Mouse (Mus musculus): ENCODE results near the gene Parp11. TPM values are rescaled to one million over a fixed set of nuclear protein-coding genes. Genes with fewer than 3 reads are reported as not detected.

Gene Parp11
- polyA plus RNA-seq, 1 experiment from 2014 or later, result 19.1 TPM

DNA sequence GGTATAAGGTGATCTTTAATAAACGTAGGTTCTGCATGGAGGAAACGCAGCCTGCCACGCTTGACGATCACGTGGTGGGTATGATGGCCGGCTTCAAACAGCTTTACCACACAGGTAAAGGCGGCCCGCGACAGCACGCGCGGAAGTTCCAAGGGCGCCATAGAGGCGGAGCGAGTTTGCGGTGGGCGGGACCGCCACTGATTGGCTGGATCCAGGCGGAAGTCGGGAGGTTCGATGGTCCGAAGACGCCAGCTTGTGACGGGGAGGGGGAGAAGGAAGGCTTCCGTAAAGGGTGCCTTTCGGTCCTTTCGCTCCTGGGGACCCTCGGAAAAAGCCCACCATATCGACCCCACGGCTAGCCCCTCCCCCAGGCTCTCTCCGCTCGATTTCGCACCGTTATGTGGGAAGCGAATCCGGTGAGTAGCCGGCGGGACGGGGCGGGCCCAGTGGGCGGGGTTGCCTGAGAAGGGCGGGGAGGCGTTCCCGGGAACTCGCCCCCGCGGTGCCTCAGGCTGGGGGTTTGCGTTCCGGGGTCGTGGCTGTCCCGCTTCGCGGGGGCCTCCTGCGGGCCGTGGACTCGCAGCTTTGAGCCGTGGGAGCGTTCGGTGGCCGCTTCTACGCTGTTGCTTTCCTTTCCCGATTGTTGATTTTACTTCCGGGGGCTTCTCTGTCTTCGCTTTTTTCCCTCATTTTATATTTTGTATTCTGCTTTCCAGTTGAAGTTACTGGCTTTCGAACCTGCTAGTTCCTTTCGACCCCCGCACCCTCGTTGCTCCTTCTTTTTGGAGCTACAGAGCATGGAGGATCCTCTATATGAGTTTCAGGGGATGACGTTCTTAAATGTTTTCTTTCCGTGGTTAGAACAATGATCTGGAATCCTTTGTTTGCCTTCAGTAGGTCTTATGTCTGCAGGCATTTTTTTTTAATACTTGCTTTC, 7.0 kb downstream of the Parp11 start:
- under 1% methylated on average over 70 of the region's 70 CpGs for WGBS
- peak; percentile 97 for DNase-seq (ENCODE audit: low spot score)
- peak overlapping the region; percentile 96 for H3K27ac ChIP-seq
- no peaks in the 10 kb centered on the region for H3K9me3 ChIP-seq
- H3K27me3 ChIP-seq (ENCODE audit: insufficient read depth, poor library complexity, severe bottlenecking), result peaks cover 6% of the 10 kb centered on the region
- peak overlapping the region; percentile 73 for H3K4me3 ChIP-seq
- H3K36me3 ChIP-seq, result no peaks in the 10 kb centered on the region
- H3K4me1 ChIP-seq, result 0 out of 2 replicates have a peak, but pooled peaks cover 10% of the 10 kb centered on the region

DNA sequence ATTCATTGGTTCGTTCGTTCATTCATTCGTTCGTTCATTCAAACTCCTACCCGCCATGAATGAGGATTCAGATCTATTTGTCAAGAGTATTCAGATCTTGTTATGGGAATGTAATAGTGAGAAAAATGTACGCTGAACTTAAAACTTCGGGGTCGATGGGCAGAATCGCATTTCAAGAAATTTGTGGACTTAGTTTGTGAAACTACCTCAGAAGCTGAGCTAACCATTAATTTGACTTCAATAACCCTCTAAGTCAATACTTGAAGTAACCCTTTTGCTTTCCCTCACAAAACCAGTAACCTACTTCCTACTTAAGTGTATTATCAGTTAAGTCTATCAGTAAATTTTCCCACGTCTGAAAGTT, 7.7 kb downstream of the Parp11 start:
- H3K27me3 ChIP-seq (ENCODE audit: insufficient read depth, poor library complexity, severe bottlenecking), result peaks cover 4% of the 10 kb centered on the region; the same call in 1 of the 2 replicates
- no peak for DNase-seq (ENCODE audit: low spot score)
- 0 out of 2 replicates have a peak, but pooled peaks cover 10% of the 10 kb centered on the region for H3K4me1 ChIP-seq
- no peaks in the 10 kb centered on the region for H3K9me3 ChIP-seq
- peak overlapping the region; percentile 73 for H3K4me3 ChIP-seq
- 46% methylated on average over 10 of the region's 10 CpGs for WGBS
- peak overlapping the region; percentile 96; the same call in 1 of the 2 replicates for H3K27ac ChIP-seq
- H3K36me3 ChIP-seq, result no peaks in the 10 kb centered on the region

DNA sequence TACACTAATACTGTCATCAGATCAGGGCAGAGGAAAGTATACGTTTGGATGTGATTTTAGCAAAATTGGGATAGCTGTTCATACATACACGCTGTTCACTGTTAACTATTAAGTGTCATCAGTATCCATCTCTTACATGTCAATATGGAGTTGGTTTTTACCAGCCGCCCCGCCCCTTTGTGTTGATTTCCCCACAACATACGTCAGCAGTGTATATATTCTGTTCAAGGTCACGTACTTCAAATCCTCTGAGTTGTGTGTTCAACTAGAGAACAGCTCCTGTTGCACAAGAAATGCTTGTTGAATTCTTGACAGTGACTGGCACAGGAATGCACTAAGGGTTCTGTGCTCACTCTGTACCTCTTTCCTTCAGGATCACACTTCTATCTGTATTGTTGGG, 8.2 kb downstream of the Parp11 start:
- H3K4me3 ChIP-seq, result peak overlapping the region; percentile 73; the same call in 1 of the 2 replicates
- 88% methylated on average over 6 of the region's 6 CpGs for WGBS

DNA sequence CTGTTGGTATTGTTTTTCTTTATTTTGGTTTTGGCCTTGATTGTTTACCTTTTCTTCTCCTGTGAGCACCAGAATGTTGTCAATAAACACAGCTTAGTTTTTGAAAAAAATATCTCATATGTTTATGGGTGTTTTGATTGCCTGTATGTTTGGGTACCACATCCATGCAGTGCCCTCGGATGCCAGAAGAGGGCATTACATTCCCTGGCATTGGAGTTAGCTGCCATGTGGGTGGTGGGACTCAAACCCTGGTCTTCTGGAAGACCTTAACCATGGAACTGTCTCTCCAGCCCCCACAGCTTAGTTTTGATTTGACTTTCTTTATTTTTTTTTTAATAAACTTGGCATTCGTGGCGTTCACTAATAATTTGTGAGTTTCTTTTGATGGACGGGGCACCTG, 8.8 kb downstream of the Parp11 start:
- H3K4me1 ChIP-seq, result 0 out of 2 replicates have a peak, but pooled peaks cover 4% of the 10 kb centered on the region
- WGBS, result 96% methylated on average over 4 of the region's 4 CpGs
- H3K9me3 ChIP-seq, result no peaks in the 10 kb centered on the region
- no peaks in the 10 kb centered on the region for H3K36me3 ChIP-seq
- H3K27me3 ChIP-seq (ENCODE audit: insufficient read depth, poor library complexity, severe bottlenecking), result 0 out of 2 replicates have a peak, but pooled peaks cover 4% of the 10 kb centered on the region
- no peak for DNase-seq (ENCODE audit: low spot score)
- no peak overlapping the region for H3K4me3 ChIP-seq
- H3K27ac ChIP-seq, result no peak overlapping the region

More for the DNA sequence above, 8.2 kb downstream of the Parp11 start:
- no peak for DNase-seq (ENCODE audit: low spot score)
- H3K9me3 ChIP-seq, result no peaks in the 10 kb centered on the region
- 0 out of 2 replicates have a peak, but pooled peaks cover 7% of the 10 kb centered on the region for H3K4me1 ChIP-seq
- H3K27me3 ChIP-seq (ENCODE audit: insufficient read depth, poor library complexity, severe bottlenecking), result peaks cover 4% of the 10 kb centered on the region; the same call in 1 of the 2 replicates
- H3K36me3 ChIP-seq, result no peaks in the 10 kb centered on the region
- no peak overlapping the region for H3K27ac ChIP-seq

DNA sequence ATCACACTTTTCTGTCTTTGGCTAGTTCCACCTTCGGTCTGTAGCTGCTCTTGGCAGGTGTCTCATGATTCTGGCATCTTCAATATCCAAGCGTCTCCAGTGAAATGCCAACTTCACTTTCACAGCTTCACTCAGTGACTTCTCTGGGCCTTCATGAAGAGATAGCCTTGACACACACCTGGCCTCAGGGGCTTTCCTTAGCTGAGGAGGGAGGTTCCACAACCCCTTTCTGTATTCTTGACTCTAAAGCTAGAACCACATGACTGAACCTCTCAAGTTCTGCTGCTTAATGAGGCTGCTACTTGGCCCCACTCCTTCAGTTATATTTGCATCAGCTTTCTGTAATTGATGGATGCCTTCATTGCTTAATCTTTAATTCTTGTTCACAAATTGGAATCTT, 10.1 kb downstream of the Parp11 start:
- DNase-seq (ENCODE audit: low spot score), result no peak
- WGBS, result 90% methylated on average over 2 of the region's 2 CpGs
- 0 out of 2 replicates have a peak, but pooled peaks cover 4% of the 10 kb centered on the region for H3K4me1 ChIP-seq
- H3K36me3 ChIP-seq, result no peaks in the 10 kb centered on the region
- H3K27ac ChIP-seq, result no peak overlapping the region
- no peaks in the 10 kb centered on the region for H3K27me3 ChIP-seq (ENCODE audit: insufficient read depth, poor library complexity, severe bottlenecking)
- no peaks in the 10 kb centered on the region for H3K9me3 ChIP-seq
- no peak overlapping the region for H3K4me3 ChIP-seq

DNA sequence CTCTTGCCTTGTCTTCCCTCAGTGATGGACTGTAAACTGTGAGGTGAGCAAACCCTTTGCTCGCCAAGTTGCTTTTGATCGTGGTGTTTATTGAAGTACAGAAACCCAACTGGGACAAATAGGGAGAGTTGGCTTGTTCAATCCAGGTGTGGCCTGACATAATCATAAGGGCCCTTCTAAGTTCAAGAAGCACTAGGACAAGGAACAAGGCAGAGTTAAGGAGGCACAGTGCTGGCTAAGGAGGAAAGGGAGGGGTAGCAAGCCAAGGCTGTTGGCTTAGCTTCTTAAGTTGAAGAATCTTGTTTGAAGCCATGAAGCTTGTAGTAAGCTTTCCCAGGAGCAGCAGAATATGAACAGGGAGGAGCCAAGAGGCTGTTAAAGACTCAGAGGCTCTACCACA, 13.1 kb downstream of the Parp11 start:
- H3K4me1 ChIP-seq, result no peaks in the 10 kb centered on the region
- no peak for DNase-seq (ENCODE audit: low spot score)
- no peaks in the 10 kb centered on the region for H3K9me3 ChIP-seq
- H3K27me3 ChIP-seq (ENCODE audit: insufficient read depth, poor library complexity, severe bottlenecking), result no peaks in the 10 kb centered on the region
- no peaks in the 10 kb centered on the region for H3K36me3 ChIP-seq
- WGBS, result 91% methylated on average over 2 of the region's 2 CpGs
- no peak overlapping the region for H3K4me3 ChIP-seq
- no peak overlapping the region for H3K27ac ChIP-seq

DNA sequence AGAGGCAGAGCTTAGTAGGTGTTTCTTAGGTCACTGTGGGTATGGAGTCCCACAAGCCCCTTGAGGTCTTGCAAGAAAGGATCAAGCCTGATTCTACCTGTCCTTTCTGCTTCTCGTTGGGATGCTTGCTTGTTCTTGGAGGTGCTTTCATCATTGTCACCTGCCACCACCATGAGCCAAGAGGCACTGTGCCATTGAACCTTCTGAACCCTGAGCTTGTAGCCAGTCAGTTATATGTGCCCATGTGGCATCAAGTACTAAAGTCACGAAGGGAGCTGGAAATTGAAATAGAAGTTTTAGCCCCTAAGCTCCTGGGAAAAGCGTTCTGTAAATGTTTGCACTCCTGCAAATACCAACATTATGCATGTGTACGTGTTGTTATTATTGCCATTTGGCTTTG, 14.9 kb downstream of the Parp11 start:
- Histone ChIP-seq H3K4me1 (no peaks in the 10 kb centered on the region), H3K27me3 (ENCODE audit: insufficient read depth, poor library complexity, severe bottlenecking) (no peaks in the 10 kb centered on the region), H3K36me3 (no peaks in the 10 kb centered on the region), H3K27ac (no peak overlapping the region), H3K4me3 (no peak overlapping the region), H3K9me3 (no peaks in the 10 kb centered on the region)
- no peak for DNase-seq (ENCODE audit: low spot score)
- 84% methylated on average over 4 of the region's 4 CpGs for WGBS

DNA sequence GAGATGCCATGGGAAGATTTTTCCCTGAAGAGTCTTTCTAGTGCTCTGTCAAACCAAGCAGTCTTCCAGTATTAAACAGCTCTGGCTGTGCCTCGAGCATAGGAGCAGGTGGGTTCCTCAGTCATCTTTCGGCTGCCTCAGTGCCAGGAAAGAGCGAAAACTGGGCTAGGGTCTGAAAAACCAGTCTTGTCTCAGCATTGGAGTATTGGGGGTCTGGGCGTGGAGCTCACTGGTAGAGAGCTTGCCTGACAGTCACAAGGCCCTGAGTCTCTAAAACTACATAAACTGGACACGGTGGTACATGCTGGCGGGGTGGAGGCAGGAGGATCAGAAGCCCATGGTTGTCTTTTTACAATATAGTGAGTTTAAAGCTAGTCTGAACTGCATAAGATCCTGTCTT, 15.6 kb downstream of the Parp11 start:
- no peaks in the 10 kb centered on the region for H3K4me1 ChIP-seq
- WGBS, result 90% methylated on average over 6 of the region's 6 CpGs
- no peaks in the 10 kb centered on the region for H3K27me3 ChIP-seq (ENCODE audit: insufficient read depth, poor library complexity, severe bottlenecking)
- no peaks in the 10 kb centered on the region for H3K36me3 ChIP-seq
- no peak overlapping the region for H3K4me3 ChIP-seq
- no peak for DNase-seq (ENCODE audit: low spot score)
- H3K27ac ChIP-seq, result no peak overlapping the region
- H3K9me3 ChIP-seq, result no peaks in the 10 kb centered on the region

DNA sequence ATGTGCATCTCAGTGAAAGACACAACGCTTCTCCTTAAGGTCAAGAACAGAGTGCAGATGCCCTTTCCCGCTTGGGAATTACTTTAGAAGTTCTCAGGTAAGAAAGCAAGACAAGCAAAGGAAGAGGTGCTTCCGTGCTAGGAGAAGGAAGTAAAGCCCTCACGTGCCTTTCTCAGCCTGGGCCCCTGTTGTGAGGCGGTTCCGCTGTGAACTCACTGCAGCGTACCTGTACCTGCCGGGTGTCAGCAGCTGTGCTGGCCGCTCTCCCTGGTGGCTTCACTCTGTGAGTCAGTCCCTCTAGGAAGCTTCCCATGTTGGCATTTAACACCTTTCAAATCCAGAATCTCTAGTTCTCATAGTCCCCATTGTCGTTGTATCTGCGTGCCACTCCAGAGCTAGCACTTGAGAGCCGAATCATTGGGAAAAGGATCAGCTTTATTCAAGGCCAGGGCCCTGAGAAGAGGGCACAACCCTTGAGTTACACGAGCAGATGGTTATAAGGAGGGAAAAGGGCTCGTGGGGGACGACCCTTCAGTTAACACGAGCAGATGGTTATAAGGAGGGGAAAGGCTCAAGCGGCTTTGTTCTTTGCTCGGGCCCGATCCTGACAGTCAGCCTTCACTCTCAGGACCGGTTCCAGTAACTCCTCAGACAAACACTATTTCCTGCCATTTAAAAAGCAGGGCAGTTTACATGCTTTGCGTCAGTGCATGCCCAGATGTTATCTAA, 16.8 kb downstream of the Parp11 start:
- Histone ChIP-seq H3K27ac (no peak overlapping the region), H3K4me1 (no peaks in the 10 kb centered on the region), H3K36me3 (peaks cover 5% of the 10 kb centered on the region; the same call in 1 of the 2 replicates), H3K27me3 (ENCODE audit: insufficient read depth, poor library complexity, severe bottlenecking) (no peaks in the 10 kb centered on the region), H3K4me3 (no peak overlapping the region), H3K9me3 (no peaks in the 10 kb centered on the region)
- no peak for DNase-seq (ENCODE audit: low spot score)
- WGBS, result 56% methylated on average over 21 of the region's 21 CpGs

DNA sequence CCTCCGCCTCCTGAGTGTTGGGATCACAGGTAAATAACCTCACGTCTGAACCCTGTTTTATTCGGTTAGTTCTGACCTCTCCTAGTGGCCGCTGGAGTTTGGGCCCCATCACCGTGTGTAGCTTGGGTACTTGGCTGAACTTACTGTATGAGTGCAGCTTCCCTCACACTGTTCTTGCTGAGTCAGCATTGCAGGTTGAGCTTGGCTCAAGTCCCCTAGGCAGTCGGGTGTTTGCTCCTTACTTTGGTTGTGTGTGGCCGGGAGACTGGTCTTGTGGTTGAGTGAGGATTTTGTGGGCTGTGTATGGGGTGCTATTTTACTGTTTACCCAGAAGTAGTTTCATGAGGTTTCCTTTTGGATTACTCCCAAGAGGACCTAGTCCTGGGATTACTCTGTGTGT, 17.9 kb downstream of the Parp11 start:
- 87% methylated on average over 7 of the region's 7 CpGs for WGBS
- H3K9me3 ChIP-seq, result no peaks in the 10 kb centered on the region
- no peaks in the 10 kb centered on the region for H3K27me3 ChIP-seq (ENCODE audit: insufficient read depth, poor library complexity, severe bottlenecking)
- DNase-seq (ENCODE audit: low spot score), result peak; percentile 48
- no peaks in the 10 kb centered on the region for H3K4me1 ChIP-seq
- peaks cover 14% of the 10 kb centered on the region for H3K36me3 ChIP-seq
- H3K4me3 ChIP-seq, result no peak overlapping the region
- H3K27ac ChIP-seq, result no peak overlapping the region

DNA sequence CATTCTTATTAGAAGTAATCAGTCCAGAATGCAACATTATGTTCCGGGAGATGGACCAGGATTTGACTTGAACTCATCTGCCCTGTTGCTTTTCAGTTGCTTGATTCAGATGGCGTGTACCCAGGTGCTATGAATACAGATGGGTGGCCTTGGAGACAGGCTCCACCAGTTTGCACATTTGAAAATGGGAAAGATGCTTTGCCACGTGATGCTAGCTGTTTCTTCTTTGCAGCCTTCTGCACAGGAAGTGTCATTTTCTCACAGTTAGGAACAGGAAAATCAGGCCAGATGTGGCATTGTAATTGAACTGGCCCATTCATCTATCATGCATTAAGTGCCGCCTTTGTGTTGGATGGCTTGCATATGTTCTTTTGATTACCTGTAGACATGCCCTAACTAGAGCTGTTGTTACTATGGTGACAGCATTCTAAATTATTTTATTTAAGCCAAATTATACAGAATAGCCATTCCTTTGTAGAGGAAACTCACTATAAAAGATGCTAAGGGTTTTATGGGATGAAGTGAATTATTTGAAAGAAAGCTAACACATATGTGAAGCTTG, 20.2 kb downstream of the Parp11 start:
- H3K27ac ChIP-seq, result no peak overlapping the region
- no peaks in the 10 kb centered on the region for H3K27me3 ChIP-seq (ENCODE audit: insufficient read depth, poor library complexity, severe bottlenecking)
- peak; percentile 55 for DNase-seq (ENCODE audit: low spot score)
- no peaks in the 10 kb centered on the region for H3K4me1 ChIP-seq
- H3K36me3 ChIP-seq, result peaks cover 27% of the 10 kb centered on the region
- H3K4me3 ChIP-seq, result no peak overlapping the region
- whole genome bisulfite sequencing, result 84% methylated on average over 4 of the region's 4 CpGs
- H3K9me3 ChIP-seq, result no peaks in the 10 kb centered on the region

DNA sequence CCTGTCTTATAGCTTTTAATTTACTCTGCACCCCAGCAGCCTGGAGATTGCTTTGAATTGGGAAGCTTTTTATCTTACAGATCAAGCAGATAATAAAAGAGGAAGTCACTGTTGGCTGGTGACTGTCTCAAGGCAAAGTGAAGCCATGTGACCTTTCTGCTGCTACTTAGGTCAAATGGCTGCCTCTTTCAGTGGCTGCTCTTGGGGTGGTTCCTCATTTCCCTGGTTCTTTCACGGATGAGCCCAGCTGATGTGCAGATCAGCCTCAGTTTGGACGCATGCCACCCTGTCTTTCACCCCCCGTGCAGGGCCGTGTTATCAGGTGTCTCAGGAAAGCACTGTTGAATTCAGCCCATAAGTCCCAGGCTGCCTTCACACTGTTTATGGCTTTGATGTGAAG, 25.4 kb downstream of the Parp11 start:
- H3K4me1 ChIP-seq, result no peaks in the 10 kb centered on the region
- 56% methylated on average over 4 of the region's 4 CpGs for WGBS
- H3K9me3 ChIP-seq, result no peaks in the 10 kb centered on the region
- H3K36me3 ChIP-seq, result peaks cover 43% of the 10 kb centered on the region
- no peak for DNase-seq (ENCODE audit: low spot score)
- H3K27ac ChIP-seq, result no peak overlapping the region
- no peak overlapping the region for H3K4me3 ChIP-seq
- no peaks in the 10 kb centered on the region for H3K27me3 ChIP-seq (ENCODE audit: insufficient read depth, poor library complexity, severe bottlenecking)

DNA sequence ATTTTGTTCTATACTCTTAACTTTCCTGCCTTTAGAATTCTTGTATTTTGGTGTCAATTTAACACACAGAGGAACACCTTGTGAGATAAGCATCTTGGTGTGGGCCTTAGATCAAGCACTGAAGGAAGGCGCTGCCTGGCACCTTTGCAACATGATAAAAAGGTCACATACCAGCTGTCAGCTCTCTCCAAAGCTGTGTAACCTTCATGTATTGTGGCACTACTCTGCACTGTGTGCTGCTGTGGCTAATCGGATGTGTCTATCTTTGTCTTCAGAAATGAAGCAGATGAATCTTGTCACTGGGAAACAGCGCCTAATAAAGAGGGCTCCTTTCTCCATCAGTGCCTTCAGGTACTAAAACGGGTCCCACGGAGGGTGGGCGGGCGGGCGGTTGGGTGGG, 27.3 kb downstream of the Parp11 start:
- Histone ChIP-seq H3K36me3 (peaks cover 41% of the 10 kb centered on the region), H3K9me3 (no peaks in the 10 kb centered on the region), H3K27me3 (ENCODE audit: insufficient read depth, poor library complexity, severe bottlenecking) (no peaks in the 10 kb centered on the region), H3K4me3 (no peak overlapping the region), H3K4me1 (no peaks in the 10 kb centered on the region), H3K27ac (no peak overlapping the region)
- WGBS, result 83% methylated on average over 8 of the region's 8 CpGs
- DNase-seq (ENCODE audit: low spot score), result no peak

All from heart, embryonic 10.5 days (tissue).